Mouse (Mus musculus) naive thymus-derived CD4-positive, alpha-beta T cell, adult 2 months (primary cell): ENCODE data around the gene Gm49486.

Experiments
- DNase-seq: peaks from one replicate; pipeline ENCODE4 v3.0.0-alpha.2; 2011; ENCODE audit warnings: low read depth

Gene Gm49486

DNA sequence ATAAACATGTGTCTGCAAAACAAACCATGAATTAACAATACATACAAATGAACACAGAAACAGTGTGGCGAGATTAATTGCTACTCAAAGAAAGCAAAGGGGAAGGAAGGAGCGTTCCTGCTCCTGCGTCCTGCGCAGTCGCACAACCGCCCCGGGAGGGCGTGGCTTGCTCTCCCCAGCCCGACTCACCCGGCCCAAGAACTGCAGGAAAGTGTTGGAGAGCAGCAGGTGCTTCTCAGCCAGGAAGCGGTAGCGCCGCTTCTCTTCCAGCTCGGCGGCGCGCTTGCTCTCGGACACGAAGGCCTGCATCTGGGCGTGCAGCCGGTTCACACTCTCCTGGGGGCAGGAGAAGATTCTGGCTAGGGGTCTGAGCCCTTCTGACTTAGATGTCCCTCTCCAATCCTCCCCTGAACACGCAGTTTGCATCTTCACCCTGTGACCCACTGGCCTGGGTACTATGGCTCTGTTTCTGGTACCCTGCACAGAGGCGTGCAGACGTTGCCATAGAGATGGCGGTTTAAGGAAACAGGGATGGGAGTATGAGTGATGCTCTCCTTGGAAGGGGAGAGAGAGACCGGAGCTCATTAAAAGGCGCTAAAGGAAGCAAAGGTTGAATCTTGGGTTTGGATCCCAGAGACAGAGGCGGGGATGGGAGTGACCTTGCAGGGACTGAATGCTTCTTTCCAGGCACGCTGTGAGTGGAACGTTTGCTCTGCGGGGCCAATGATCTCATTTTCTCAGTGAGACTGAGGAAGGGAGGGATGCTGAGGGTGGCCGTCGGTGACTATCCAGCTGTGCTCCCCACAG lies 41.3 kb downstream of the Gm49486 start:
- peak; percentile 93 for DNase-seq

DNA sequence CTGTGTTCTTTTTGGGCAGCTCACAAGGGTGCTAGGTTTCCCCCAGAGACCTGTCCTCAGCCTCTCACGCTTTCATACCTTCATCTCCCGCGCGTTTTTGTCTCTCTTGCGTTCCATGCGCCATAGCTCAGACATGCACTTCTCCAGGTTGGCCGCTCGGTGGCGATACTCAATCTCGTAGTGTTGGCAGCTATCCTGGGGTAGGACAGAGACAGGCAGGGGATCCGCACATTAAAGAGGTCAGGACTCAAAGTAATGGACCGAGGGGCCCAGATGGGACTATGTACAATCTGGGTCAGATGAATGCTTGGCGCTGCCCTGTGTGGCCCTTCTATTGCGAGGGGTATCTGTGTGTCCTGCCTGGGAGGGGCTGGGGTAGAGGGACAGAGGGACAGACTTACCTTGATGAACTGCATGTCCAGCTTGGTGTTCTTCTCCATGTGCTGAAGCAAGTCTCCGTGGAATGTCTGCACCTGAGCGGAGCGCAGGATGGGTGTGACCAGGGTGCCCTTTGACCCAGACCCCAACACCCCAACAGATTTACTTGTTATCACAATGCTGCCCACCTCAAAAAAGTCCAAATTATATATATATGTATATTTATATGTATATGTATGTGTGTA lies 42.0 kb downstream of the Gm49486 start:
- peak; percentile 86 for DNase-seq

DNA sequence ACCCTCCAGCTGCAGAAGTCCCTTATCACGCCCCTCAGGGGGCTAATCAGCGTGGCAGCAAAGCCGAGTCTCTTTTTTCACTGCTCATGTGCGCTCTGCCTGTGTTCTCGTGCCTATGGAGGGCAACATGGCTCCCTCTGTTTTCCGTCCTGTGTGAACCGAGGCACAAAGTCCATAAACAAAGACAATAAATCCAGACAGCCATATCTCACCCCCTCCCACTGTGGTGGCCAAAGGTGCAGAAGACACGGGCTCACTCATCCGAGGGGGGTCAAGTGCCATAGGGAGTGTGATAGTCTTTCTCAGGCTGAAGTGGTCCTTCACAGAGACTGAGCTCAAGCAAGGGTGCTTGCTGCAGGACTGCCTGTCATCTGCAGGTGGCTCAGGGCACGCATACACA lies 43.8 kb downstream of the Gm49486 start:
- DNase-seq: no peak

DNA sequence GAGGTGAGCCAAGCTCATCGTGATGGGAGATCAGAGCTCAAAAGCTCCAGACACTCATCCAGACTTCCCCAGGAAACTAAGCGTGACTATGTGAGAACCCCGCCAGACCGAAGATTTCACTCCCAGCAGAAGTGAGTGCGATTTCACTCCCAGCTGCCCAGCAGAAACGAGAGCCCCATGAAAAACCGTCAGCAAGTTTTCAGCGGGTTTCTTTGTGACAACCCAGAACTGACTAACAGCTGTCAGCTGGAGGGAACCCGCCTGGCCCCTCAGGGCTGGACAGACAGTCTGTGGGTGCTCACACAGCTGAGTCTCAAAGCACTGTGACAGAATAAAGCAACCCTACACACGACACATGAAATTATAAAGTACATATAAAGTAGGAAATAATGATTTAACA lies 48.5 kb downstream of the Gm49486 start:
- no peak for DNase-seq

DNA sequence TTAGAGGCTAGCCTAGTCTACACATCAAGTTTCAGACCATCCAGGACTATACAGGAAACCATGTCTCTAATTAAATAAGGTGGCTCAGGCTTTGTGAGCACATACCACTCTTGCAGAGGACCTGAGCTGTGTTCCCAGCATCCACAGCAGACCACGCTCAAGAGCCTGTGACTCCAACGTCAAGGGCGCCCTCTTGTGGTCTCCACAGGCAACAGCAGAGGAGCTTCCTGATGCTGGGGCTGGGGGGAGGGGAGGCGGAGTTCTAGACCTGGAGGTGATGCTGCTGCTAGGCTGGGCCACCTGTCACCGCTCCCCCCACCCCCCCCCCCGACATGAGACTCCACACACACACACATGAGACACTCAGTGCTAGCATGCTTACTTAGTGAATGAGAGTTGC lies 51.0 kb downstream of the Gm49486 start:
- peak; percentile 72 for DNase-seq

DNA sequence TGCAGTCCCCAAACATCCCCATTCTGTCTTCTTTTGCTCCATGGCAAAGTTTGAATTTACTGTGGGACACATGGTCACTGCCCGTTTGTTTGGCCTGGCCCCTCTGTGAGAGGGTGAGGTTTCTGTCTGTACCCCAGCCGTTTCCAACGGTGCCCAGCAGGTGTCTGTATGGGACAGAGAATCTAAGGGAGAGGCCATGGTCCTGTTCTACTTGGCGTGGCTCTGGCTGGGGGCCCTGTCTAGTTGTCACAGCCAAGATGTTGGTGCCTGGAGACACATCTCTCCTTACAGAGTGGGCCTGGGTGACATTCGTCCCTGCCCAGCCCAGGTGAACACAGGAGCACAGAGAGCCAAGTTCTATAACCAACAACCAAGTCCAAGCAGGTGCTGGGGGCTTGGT lies 51.7 kb downstream of the Gm49486 start:
- DNase-seq: peak; percentile 26

DNA sequence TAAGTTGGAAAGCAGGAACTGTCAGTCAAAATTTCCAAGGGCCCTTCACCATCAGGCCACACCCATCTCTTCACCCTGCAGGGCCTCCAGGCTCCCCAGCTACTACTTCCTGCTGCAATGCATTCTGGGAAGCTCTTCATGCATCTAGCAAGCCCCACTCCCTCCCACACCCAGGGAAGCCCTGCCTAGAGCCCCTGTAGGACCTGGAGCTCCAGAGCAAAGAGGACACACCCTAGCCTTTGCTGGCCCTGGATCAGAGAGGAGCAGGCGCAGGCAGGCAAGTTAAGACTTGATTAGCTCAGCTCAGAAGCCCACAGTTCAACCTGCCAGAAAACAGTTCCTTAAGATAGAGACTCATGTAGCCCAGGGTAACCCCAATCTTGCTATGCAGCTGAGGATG lies 52.2 kb downstream of the Gm49486 start:
- peak; percentile 68 for DNase-seq

DNA sequence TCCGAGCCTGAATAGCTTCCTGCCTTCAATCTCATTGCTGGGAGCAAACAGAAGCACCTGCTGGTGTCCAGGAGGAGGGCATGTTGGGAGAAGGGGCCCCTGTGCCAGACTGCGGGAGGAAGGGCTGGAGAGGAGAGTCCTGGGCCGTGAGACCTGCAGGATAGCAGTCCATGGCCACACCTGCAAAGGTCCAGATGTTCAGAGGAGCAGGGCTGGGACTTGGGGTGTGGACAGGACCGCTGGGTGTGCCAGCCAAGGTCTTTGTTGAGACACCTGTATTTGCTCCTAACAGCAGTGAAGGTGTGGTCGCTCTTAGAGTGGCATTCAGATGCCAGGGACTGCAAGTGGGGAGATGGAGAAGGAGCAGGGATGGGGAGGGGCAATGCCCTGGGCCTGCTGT lies 53.2 kb downstream of the Gm49486 start:
- no peak for DNase-seq

DNA sequence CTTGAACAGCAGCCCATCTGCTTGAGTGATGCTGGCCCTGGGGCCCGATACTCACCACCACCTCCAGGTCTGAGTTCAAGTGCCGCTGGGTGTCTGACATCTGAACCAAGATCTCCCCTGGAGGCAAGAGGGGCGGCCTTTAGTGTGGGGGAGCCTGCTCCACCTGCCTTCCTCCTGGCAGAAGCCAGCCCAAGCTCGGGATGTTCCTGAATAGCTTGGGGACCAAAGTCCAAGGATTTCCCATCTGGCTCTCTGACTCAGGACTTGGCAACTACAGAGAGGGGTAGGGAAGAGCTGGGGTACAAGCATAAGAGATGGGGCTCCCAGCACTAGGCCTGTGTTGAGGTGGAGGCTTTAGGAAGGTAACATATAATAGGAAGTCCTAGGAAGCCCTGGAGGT lies 54.2 kb downstream of the Gm49486 start:
- DNase-seq: no peak

DNA sequence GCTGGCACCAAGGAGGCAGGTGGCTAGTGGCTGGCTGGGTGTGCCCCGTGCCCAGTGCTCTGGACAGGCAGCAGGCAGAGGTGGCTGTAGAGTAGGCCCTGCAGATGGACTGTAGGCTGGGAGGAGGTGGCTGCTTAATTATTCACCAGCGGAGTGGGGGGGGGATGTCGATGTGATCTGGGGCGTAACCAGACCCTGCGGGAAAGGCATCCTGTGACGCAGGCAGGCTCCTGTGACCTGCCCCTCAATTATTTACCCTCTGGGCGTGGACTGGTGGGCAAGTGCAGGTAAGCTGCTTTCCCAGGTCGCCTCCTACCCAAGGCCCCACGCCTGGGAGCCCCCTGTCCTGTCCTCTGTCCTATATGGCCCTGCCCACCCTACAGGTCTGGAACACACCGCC lies 56.2 kb downstream of the Gm49486 start, which contains the start of gene Baiap2l2:
TSS of gene Baiap2l2 (minus strand) at position 139 of the 400 bp plus-strand sequence.
- no peak for DNase-seq

DNA sequence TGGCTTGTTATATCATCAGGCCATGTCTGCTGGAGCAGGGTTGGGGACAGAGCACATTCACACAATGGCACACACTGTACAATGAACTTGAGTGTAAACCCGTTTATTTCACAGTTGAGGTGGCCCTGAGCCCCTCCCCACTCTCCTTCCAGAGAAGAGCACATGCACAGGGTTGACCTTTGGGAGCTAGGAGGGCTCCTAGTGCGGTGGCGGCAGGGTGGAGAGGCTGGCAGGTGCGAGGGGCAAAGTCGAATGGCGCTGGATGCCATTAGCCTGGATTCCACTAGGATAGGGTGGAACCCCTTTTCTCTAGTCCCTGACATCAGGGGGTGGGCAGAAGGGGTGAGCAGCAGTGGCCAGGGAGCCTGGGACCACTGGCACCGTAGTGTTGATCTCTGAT lies 57.0 kb downstream of the Gm49486 start:
- no peak for DNase-seq

DNA sequence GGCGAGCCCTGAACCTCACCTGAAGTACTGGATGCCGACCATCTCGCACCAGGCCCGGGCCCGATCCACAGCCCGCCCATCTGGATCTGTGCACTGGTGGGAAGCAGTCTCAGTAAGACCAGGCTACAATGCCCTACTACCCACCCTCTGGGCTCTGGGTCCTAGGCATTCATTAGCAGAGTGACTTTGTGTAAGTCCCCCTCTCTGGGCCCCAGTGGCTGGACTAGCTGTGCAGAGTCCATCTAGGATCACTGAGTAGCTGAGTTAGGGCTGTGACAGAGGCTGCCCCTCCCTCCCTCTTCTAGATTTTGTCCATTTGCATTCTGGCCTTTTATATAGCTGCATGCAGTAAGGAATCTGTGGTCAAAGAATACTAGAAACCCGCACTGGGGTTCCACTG lies 57.9 kb downstream of the Gm49486 start:
- DNase-seq: no peak

DNA sequence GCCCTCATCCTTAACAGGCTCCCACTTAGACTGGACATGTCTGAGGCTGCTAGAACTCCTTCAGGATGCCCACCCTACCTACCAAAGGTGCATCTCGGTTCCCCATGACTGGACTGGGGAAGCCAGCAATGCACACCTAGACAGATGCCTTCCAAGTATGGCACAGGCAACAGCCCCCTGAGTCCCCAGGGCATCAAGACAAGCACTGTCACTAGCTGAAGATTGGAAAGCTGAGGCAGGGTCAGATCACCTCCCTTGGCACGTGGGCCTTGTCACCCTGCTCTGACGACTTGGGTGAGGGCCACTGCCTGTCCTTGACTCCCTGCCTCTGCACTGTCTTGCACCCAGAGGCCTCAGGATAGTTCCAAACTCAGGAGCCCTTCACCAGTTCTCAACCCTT lies 59.2 kb downstream of the Gm49486 start:
- no peak for DNase-seq

DNA sequence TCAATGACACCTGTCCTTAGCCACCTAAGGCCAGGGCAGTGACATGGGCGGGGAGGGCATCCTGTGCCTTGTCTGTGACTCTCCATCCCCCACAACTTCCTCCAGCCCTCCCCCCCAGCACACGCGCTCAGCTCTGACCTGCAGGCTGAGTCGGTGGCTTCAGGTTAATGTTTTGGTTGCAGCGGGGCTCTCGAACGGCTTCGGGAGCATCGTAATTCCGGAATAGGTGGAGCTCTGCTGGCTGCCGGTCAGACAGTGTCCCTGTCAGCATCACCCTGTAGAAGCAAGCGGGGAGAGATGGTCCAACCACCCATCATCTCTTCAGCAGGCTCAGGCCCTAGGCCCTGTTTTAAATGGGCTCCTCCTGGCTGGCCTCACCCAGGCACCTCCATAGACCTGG lies 60.2 kb downstream of the Gm49486 start:
- no peak for DNase-seq

DNA sequence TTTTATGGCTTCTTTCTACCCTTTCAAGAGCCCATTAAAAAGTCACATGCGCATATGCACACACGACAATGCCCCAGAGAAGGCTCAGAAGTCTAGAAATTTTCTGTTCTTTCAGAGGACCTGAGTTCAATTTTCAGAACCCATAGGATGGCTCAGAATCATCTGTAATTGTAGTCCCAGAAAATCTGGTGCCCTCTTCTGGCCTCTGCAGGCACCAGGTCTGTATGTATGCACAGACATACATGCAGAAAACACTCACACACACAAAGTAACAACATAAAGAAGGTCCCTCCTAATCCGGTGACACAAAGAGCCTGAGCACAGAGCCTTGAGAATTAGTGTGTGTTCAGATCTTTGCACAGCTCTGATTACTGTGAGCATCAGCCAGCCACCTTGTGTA lies 61.1 kb downstream of the Gm49486 start:
- DNase-seq: no peak

DNA sequence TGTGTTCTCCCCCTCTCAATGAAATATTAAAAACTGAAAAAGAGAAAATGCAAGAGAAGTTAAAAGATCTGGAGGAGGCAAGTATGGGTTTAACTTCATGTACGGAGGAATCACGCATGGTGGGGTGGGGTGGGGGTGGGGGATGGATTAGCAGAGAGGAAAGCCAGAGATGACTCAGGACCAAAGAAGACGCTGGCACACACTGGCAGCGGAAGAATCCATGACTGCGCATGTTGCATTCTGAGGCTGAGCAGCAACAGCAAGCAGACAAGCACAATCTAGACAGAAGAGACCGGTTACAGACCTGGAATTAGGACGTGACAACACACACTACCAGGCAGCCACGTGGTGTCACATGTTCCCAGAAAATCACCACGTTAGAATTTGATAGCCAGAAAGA lies 63.6 kb downstream of the Gm49486 start:
- no peak for DNase-seq

DNA sequence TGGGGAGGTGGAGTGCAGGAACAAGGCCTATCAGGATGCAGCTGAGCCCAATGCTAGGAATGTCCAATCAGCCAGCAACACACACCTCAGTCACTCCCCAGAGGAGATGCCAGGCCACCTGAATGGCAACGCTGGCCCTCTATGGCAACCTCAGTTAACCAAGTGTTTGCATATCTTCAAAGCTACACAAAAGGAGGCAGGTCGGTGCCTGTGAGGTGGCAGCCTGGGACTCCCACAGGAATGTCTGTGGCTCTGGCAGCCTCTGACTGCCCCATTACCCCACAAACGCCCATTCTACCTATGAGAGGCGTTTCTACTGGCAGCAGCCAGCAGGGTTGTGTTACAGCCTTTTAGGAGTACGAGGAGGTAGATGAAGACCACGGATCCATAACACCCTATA lies 69.4 kb downstream of the Gm49486 start:
- DNase-seq: no peak

DNA sequence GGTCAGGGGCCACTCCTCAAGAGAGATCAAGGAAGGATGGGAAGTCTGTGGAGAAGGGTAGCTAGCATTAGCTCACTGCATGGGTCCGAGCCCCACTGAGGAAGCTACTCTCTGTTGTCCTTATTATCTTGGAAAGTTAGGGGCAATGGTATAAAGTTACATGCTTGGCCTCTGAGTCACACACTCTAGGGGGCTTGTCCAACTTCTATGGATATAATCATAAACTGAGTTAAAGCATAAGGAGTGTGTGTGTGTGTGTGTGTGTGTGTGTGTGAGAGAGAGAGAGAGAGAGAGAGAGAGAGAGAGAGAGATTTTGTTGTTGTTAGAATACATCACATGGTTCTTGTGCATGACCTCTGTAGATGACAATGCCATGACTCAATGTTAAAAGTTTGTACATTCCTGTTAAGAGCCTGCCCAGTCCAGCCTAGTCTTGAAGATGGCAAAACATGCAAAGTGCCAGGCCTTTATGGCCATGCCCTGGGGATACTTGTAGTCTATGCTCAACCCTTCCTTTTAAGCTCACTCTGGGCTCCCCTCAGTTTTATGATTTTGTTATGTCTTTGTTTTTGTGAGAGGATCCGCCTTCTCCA lies 70.5 kb downstream of the Gm49486 start:
- DNase-seq: no peak

DNA sequence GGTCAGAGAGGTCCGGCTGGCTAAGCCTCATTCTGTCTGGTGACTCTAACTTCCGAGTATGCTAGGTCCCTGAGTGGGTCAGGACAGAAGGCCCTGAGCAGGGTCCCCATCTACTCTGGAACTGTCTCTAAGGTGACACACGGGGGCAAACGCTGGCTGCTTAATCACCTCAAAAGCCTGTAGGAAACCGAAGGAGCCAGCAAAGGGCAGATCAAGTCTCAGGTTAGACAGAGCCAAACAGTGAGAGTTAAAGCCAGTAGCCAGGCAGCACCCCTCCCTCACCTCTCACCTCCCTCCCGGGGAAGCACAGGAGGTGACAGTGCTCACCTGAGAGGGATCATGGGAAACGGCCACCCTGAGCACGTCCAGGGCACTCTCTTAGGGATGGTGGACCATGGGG lies 74.5 kb downstream of the Gm49486 start:
- DNase-seq: no peak

DNA sequence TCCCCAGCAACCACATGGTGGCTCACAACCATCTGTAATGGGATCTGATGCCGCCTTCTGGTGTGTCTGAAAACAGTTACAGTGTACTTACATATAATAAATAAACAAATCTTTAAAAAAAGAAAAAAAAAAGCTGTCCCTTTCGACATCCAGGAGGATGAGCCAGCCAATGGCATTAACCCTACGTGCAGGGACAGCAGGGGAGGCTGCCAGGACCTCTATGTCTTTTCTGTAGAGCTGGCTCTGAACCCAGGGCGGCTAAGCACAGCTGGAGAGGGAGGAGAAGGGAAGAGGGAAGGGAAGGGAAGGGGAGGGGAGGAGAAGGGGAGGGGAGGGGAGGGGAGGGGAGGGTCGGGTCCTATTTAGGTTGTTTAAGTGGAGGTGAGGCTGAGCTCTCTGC lies 75.6 kb downstream of the Gm49486 start:
- DNase-seq: no peak

DNA sequence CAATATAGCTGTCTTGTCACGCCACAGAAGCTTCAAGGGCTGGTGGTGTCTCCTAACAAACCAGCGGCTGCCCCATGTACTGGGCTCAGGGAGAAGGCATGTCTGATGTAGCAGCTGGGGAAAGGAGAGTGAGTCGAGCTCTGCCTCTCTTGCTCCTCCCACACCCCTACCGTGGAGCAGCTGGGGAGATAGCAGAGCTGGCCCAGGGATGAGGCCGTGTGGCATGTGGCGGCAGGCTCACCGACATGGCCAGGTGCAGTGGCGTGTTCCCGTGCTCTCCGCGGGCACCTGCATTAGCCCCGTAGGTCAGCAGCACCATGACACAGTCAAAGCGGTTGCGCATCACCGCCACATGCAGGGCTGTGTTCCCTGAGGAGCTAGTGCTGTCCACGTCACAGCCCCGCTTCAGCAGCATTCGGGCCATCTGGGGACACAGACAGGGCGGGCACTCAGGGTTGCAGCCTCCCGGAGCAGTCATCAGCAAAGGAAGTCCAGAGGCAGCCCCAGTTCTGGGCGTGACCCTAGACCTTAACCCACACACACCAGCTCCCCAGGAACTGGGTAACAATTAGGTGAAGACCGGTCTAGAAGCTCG lies 76.9 kb downstream of the Gm49486 start:
- no peak for DNase-seq
